Mouse (Mus musculus) cerebellum, adult 2 months (tissue): ENCODE measurements around the gene Dynlrb2.

ENCODE experiments used
- CTCF ChIP-seq: fragments of 200-500 bp; IDR thresholded peaks from 2 replicates; pipeline ENCODE4 v1.5.1; 2011; ENCODE audit warnings: low read depth, mild to moderate bottlenecking, control low read depth, low read length, moderate library complexity, borderline replicate concordance; ENCODE audit not compliant: insufficient read depth
- POLR2A ChIP-seq: fragments of 200-500 bp; IDR thresholded peaks from 2 replicates; pipeline ENCODE4 v1.6.1; 2011; ENCODE audit warnings: low read length, control low read depth, borderline replicate concordance; ENCODE audit not compliant: insufficient read depth

DNA sequence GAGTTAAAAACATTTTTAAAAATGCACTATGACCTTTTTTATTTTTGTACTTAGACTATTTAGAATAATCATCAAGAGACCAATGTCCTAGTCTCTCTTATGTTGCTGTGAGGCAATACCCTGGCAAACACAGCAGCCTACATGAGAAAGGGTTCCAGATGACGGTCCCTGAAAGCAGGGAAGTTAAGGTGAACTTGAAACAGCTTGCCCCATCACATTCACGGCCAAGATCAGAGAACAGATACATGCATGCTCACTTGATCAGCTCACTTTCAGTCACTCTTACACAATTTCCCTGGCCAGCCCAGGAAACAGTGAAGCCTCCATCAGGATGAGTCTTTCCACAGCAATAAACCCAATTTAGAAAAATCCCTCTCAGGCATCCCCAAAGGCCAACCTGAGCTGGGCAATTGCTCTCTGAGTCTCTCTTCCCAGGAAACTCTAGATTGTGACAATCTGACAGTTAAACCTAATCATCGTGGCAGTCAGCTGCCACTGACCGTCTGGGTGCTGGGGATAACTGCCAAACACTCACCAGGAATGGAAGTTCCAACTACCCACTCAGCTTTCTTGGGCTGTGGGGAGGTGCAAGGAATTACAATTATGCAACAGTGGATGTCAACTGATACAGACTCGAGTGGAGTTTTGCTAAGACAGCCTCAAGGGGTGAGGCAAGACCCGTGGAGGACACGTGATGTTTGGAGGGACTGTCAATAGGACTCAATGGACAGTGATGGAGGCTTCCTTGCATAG lies 4.5 kb upstream of the Dynlrb2 start:
- TF ChIP-seq CTCF (no peak), POLR2A (no peak)
